ENCODE assay signal across 8 mouse cellular contexts in genomic region chr8:121513429-121513828, GRCm38 (mm10). TPM values are rescaled to one million over a fixed set of nuclear protein-coding genes. Genes with fewer than 3 reads are reported as not detected.
DNase-seq lines count a peak whose midpoint lies in the region; ATAC-seq and TF ChIP-seq lines count a peak whose summit lies in the region.

No protein-coding gene starts in this region.

- no peaks in the 10 kb centered on the region; the same call in 1 of the 2 replicates for H3K27me3 ChIP-seq in midbrain, embryonic 11.5 days (ENCODE audit: control insufficient read depth, insufficient read depth, low read length)

- peak; percentile 93 for TF ChIP-seq CTCF in left cerebral cortex, adult 2 months (IDR thresholded peaks at IDR 0.05)

- H3K4me3 ChIP-seq in left cerebral cortex, adult 2 months = no peak overlapping the region
- no peak overlapping the region for H3K4me3 ChIP-seq in midbrain, embryonic 11.5 days (ENCODE audit: low read depth, low read length)

- H3K36me3 ChIP-seq in midbrain, embryonic 11.5 days (ENCODE audit: control insufficient read depth, insufficient read depth, low read length) = no peaks in the 10 kb centered on the region

- DNase-seq in adrenal gland, adult 2 months = peak; percentile 74
- DNase-seq in embryo, embryonic 10 days (ENCODE audit: low spot score) = peak; percentile 95
- peak; percentile 76 for DNase-seq in gastrocnemius, postnatal 14 days
- DNase-seq in left cerebral cortex, adult 2 months (ENCODE audit: extremely low spot score in 1 of 2, low spot score in 2 of 2) = peak; percentile 73 to 84
- DNase-seq in midbrain, embryonic 11.5 days (ENCODE audit: low spot score, missing footprints) = peak; percentile 98
- DNase-seq in right cerebral cortex, postnatal 4 days = peak; percentile 94
- DNase-seq in yolk sac, embryonic 10.5 days (ENCODE audit: low spot score) = peak; percentile 66

- intact Hi-C loops in gastrocnemius, postnatal 14 days (cut with DNase I; ENCODE audit: low total_unique reads) = loop anchor here (1.0 to 10.0 kb wide), 3 partner anchors 119 to 400 kb away; no protein-coding TSS in a partner anchor
- intact Hi-C loops in left cerebral cortex, adult 2 months (cut with DNase I) = loop anchor here (1.0 to 2.0 kb wide), 2 partner anchors 121 to 400 kb away; no protein-coding TSS in a partner anchor

- H3K27ac ChIP-seq in left cerebral cortex, adult 2 months = no peak overlapping the region
- no peak overlapping the region for H3K27ac ChIP-seq in midbrain, embryonic 11.5 days (ENCODE audit: low read depth, low read length)

- H3K9ac ChIP-seq in midbrain, embryonic 11.5 days (ENCODE audit: low read length) = no peak overlapping the region

- no peaks in the 10 kb centered on the region for H3K4me1 ChIP-seq in midbrain, embryonic 11.5 days (ENCODE audit: control insufficient read depth, insufficient read depth, low read length)

- no peaks in the 10 kb centered on the region for H3K9me3 ChIP-seq in midbrain, embryonic 11.5 days (ENCODE audit: control insufficient read depth, low read length)

- WGBS in midbrain, embryonic 11.5 days = 7% methylated on average over 12 of the region's 12 CpGs

- ATAC-seq in inflammation-experienced regulatory T-cells, adult 6 months = peak; percentile 41
- ATAC-seq in midbrain, embryonic 11.5 days (ENCODE audit: low FRiP score) = 0 out of 2 replicates have a peak, but pooled peaks have one; percentile 48

- no peak overlapping the region for H3K4me2 ChIP-seq in midbrain, embryonic 11.5 days

RNA-seq across cellular contexts. Expression of gene 1700018B08Rik, which starts 30.7 kb away (rescaled TPM):
- total RNA-seq in adrenal gland, adult 2 months (2021) = not detected
- not detected in 2 replicates for polyA plus RNA-seq in adrenal gland, adult 2 months (2012; rRNA removed)
- total RNA-seq in gastrocnemius, postnatal 14 days (2021) = not detected
- not detected for polyA plus RNA-seq in inflammation-experienced regulatory T-cells, adult 6 months (2017; shearing (Covaris generic))
- total RNA-seq in left cerebral cortex, adult 2 months (2021) = not detected
- not detected in 2 replicates for polyA plus RNA-seq in midbrain, embryonic 11.5 days (2014; fragmentation: Nextera tagmentation; extraction: Ambion mirVana)
